Mouse (Mus musculus) embryo, embryonic 11.5 days (tissue): ENCODE results near the gene Rab31.

Source experiments
- DNase-seq: peaks from one replicate; pipeline ENCODE4 v3.0.0-alpha.2; 2012; ENCODE audit warnings: low read depth, low spot score

Rab31 gene

DNA sequence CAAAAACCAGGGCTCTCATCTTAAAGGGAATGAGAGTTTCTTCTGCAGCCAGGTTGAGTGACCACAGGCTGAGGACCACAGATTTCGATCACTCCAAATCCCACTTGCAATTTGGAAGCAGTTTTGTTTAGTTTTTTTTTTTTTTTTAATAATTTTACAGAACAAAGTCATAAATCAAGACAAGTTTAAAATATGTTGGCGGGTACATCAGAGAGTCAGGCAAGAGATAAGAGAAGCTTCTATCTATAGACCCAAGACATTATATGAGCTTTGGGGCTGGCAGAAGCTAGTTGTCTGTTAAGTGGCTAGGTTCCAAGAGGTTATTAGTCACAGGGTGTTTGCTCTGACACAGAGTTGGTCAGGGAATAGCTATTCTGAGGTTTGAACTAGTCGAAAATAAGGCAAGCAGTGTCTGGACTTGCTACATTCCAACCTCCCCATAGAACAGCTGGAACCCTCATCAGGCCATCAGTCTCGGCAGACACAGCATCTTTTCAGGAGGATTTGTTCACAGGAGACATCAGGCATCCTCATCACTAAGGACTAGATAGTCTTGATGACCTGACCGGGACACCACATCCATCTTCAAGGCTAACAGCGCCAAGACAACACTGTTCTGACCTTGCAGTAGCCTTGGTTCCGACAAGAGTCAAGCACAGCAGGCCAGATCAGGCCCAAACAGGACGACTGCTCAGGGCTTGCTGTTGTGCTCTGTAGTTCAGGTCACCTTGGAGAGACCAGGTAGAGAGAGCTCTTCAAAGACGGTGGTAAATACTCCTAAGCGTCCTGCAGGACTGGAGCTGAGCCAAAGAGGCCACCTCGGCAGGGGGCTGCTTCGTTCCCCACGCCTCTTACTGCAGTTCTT, 68.8 kb downstream of the Rab31 start:
- DNase-seq, result no peak

- DNase-seq, result no peak
Observed at GRCm38 (mm10) chr17:65701797-65702566, 70.6 kb downstream of the Rab31 start.

GRCm38 (mm10) chr17:65701356-65701755, 71.2 kb downstream of the Rab31 start:
- DNase-seq, result no peak

GRCm38 (mm10) chr17:65700060-65700459, 72.5 kb downstream of the Rab31 start:
- DNase-seq, result no peak

- no peak for DNase-seq
Observed at GRCm38 (mm10) chr17:65697791-65698463, 74.6 kb downstream of the Rab31 start.

GRCm38 (mm10) chr17:65696939-65697338, 75.6 kb downstream of the Rab31 start:
- DNase-seq, result no peak

DNA sequence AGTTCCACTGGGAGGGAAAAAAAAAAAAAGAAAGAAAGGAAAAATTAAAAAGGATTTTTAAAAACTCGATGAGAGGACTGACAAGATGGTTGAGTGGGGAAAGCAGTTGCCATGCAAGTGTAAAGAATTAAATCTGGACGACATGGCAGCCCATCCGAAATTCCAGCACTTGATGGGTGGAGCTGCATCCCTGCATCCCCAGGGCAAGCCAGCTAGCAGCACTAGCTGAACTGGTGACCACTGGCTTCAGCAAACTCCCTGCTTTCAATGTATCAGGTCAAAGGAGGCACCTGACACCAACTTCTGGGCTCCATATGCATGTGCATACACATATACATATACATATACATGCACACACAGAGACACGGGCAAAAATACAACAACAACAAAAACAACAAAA, 80.3 kb downstream of the Rab31 start:
- no peak for DNase-seq

DNA sequence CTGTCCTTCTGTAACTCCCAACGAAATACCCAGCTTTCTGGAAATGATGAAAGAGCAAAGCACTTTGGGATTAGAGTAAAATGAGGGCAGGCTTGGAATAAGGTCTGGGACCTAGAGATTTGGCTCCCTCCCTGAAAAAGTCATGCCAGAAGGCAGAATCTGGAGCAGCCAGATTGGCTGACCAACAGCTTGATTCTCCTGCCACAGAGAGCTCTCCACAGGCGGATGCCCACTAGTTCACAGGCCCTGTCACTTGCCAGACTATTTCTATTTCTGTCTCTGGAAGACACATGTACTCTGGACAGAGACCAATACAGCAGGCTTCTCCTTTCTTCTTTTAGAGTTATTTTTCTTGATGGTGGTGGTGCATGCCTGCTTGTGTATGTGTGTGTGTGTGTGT, 88.8 kb downstream of the Rab31 start:
- DNase-seq, result no peak

DNA sequence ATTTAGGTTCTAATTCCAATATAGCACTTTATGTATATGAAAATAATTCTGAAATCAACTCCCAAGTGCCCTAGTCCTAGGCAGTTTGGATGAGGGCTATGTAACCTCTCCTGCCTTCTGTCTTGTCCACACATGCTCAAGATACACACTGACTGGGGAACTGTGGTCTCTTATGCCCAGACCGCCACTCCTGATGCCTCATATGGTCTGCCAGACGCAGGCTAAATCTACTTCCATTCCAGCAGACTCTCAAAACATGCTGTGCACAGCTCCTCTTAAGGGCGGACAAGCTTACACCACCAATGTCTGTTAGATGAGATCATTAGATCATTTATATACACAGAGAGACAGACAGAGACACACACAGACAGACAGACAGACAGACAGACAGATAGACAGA, 89.2 kb downstream of the Rab31 start:
- DNase-seq, result no peak

DNA sequence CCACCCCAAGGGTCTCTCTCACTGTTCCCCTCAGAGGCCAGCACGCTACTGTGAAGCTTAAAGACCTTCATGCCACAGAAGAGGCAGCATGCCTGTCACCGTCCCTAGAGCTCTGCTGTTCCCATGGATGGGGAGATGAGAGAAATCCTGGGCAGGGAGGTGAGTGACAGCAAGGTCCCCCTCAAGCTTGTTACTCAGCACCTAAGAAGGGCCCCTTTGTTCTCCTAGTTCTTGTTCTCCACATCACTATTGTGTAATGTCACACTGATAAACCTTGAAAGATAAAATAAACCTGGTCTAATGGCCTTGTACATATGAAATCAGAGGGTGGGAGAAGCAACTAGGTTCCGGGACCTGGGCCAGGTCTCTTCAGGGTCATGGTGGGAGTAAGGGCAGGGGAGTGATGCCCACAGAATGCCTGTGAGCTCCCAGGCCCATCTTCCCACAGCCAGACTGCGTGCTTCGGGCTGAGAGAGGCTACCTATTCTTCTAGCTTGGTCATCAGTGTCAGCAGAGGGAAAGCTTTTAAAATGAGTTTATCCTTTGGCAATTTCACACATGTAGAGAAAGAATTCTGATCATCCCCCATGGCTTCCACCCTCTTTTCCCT, 90.4 kb downstream of the Rab31 start:
- DNase-seq, result no peak

GRCm38 (mm10) chr17:65681516-65681915, 91.0 kb downstream of the Rab31 start:
- DNase-seq, result no peak

GRCm38 (mm10) chr17:65680801-65681412, 91.6 kb downstream of the Rab31 start:
- no peak for DNase-seq

GRCm38 (mm10) chr17:65679806-65680446, 92.6 kb downstream of the Rab31 start:
- no peak for DNase-seq

DNA sequence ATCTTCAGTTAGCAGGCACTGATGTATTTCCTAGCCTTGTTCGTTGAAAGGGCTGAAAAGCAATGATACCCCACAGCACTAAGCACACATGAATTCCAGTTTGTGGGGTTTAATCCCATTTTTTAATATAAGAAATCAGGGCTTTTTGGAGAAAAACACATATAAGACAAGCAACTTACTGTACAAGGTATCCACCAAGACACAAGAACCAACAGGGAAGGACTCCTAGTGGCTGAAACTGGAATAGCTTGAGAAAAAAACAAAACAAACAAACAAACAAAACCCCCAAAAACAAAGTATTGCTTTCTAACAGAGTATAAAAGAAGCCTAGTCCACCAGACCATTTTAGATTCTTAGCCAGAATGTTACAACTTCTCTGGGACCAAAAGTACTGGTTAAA, 94.8 kb downstream of the Rab31 start:
- DNase-seq, result no peak

DNA sequence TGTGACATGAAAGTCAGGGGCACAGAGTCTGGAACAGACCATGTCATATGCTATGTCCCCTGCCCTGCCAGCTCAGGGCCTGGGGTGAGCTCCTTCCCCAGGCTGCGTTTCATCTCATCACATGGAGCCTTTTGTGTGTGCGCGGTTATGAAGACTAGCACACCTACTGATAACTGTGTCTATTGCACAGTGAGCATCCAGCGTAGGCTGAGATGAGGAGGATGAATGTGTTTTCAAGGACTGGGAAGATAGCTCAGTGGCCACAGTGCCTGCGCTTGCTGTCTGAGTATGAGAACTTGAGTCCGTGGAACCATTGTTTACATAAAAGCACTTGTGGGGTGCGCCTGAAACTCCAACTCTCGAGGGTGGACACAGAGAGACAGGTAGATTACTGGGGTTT, 96.0 kb downstream of the Rab31 start:
- no peak for DNase-seq

GRCm38 (mm10) chr17:65675985-65676384, 96.6 kb downstream of the Rab31 start:
- DNase-seq, result no peak

- DNase-seq, result no peak
Observed at GRCm38 (mm10) chr17:65674710-65675171, 97.8 kb downstream of the Rab31 start.

GRCm38 (mm10) chr17:65672926-65673325, 99.6 kb downstream of the Rab31 start:
- no peak for DNase-seq

DNA sequence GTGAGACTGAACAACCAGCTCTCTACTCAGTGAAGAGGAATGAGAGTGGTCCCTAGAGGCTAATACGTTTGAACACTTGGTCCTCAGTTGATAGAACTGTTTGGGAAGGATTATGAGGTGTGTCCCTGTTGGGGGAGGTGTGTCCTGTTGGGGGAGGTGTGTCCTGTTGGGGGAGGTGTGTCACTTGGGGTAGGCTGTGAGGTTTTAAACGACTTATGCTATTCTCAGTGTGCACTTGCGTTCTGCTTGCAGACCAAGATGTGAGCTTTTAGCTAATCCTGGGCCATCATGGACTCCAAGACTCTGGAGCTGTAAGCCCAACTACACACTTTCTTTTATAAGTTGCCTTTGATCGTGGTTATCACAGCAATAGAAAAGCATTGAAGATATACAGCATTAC, 103.5 kb downstream of the Rab31 start:
- no peak for DNase-seq

DNA sequence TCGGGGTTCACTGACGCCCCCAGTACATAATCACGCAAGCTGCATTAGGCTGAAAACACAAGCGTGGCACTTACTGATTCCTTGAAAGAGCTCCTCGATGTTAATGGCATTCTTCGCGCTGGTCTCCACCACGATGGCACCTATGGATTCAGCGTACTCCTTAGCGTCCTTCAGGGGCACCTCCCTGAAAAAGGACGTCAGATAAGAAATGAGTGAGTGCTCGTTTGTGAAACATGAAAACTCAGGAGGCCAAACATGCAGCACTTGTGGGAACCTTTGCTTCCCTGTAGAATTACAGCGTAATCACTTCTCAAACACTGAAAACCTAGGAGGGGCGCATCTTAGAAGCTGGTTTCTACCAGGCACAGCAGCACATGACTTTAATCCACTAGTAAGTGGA, 104.8 kb downstream of the Rab31 start:
- no peak for DNase-seq
